Mouse (Mus musculus): ENCODE results near the gene Grk1. TPM values are rescaled to one million over a fixed set of nuclear protein-coding genes. Genes with fewer than 3 reads are reported as not detected.

The Grk1 gene
- polyA plus RNA-seq, 1 experiment from 2014 or later: not detected

DNA sequence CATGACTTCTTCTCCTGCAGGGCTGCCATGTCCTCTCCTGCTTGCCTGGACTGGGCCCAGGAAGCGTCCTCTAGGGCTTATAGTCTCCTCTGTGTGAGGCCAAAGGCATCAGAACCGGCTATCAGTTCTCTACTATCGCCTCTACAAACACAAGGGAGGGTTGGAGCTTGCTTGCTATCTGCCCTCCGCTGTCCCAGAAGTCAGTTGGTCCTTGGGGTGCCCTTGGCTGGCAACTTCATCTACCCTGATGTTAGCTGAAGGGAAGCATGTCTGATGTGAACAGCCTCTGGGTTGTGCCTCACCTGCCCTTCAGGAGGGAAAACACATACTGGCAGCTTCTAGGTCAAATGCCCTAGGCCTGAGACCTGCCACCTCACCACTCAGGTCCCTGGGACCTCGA lies 8.2 kb upstream of the Grk1 start, which contains the start of gene Atp4b:
Gene Atp4b, minus strand, starts transcription at position 101 of the 400 bp plus-strand sequence.
- Histone ChIP-seq H3K4me3 (no peak within 1 kb of the TSS), H3K9ac (no peak within 1 kb of the TSS), H3K4me2 (no peak within 1 kb of the TSS), H3K27ac (no peak within 1 kb of the TSS), H3K9me3 (replicated peaks) (no peaks in the 10 kb centered on the region), H3K36me3 (no peaks in the 10 kb centered on the region), H3K27me3 (replicated peaks) (no peaks in the 10 kb centered on the region), H3K4me1 (no peaks in the 10 kb centered on the region)
- WGBS (ENCODE audit: insufficient replicate concordance): 62% methylated on average over 5 of the region's 5 CpGs
- no peak for ATAC-seq

DNA sequence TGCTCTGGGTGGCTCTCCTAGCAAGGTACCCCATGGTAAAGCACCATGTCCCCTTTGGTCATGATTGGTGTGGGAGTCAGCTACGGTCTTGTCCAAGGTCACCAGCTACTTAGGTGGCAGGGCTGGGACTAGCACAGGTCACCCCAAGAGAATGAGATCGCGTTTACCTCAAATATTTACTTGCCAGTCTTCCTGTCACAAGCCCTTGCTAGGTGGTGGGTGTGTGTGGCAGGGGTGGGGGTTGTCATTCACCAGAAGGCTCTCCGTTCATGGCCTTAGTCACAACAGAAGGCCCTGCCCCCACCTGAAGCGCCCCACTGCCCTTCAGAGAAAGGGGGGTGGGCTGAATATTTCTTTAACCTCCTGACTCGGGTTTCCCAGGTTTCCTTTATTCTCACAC lies 1.4 kb upstream of the Grk1 start:
- H3K36me3 ChIP-seq: no peaks in the 10 kb centered on the region
- no peaks in the 10 kb centered on the region for H3K27me3 ChIP-seq (replicated peaks)
- H3K4me1 ChIP-seq: no peaks in the 10 kb centered on the region
- H3K9me3 ChIP-seq (replicated peaks): no peaks in the 10 kb centered on the region
- ATAC-seq: no peak
- no peak overlapping the region for H3K27ac ChIP-seq
- H3K4me3 ChIP-seq: no peak overlapping the region
- 67% methylated on average over 6 of the region's 6 CpGs for WGBS (ENCODE audit: insufficient replicate concordance)
- no peak overlapping the region for H3K9ac ChIP-seq
- no peak overlapping the region for H3K4me2 ChIP-seq

- no peaks in the 10 kb centered on the region for H3K27me3 ChIP-seq (replicated peaks)
- no peak overlapping the region for H3K9ac ChIP-seq
- H3K36me3 ChIP-seq: no peaks in the 10 kb centered on the region
- H3K4me3 ChIP-seq: no peak overlapping the region
- no peak overlapping the region for H3K27ac ChIP-seq
- no peak for ATAC-seq
- no peaks in the 10 kb centered on the region for H3K4me1 ChIP-seq
- H3K9me3 ChIP-seq (replicated peaks): no peaks in the 10 kb centered on the region
- WGBS (ENCODE audit: insufficient replicate concordance): 75% methylated on average over 5 of the region's 5 CpGs
- no peak overlapping the region for H3K4me2 ChIP-seq
Observed at GRCm38 (mm10) chr8:13406011-13406410, 1.1 kb downstream of the Grk1 start.

DNA sequence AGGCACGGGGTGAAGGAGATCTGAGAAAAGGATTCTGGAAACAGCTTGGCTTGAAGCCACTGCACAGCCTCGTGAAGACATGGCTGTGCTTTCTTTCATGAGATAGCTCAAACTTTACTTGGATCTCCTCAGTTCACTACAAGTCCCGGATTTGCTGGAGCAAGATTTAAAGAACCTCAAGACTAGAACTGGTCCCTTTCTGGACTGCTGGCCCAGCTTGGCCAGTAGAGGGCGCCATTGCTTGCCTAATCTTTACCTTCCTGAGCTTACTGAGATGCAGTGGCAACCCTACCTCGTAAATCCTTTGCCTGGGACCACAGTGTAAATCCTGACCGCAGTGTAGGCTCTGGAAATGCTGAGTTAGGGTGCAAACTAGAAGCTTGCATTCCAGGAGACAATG lies 6.7 kb downstream of the Grk1 start:
- H3K27me3 ChIP-seq (replicated peaks): no peaks in the 10 kb centered on the region

GRCm38 (mm10) chr8:13412891-13413558 lies 8.1 kb downstream of the Grk1 start:
- Histone ChIP-seq H3K4me3 (no peak overlapping the region), H3K4me1 (0 out of 2 replicates have a peak, but pooled peaks cover 5% of the 10 kb centered on the region), H3K4me2 (no peak overlapping the region), H3K27me3 (replicated peaks) (no peaks in the 10 kb centered on the region), H3K9ac (no peak overlapping the region), H3K27ac (no peak overlapping the region), H3K36me3 (no peaks in the 10 kb centered on the region), H3K9me3 (replicated peaks) (no peaks in the 10 kb centered on the region)
- 49% methylated on average over 13 of the region's 13 CpGs for WGBS (ENCODE audit: insufficient replicate concordance)
- ATAC-seq: no peak

More for the DNA sequence above, 6.7 kb downstream of the Grk1 start:
- WGBS (ENCODE audit: insufficient replicate concordance): 25% methylated on average over 6 of the region's 6 CpGs
- H3K4me2 ChIP-seq: no peak overlapping the region
- no peaks in the 10 kb centered on the region for H3K9me3 ChIP-seq (replicated peaks)
- no peak overlapping the region for H3K9ac ChIP-seq
- ATAC-seq: no peak
- no peak overlapping the region for H3K4me3 ChIP-seq
- H3K36me3 ChIP-seq: no peaks in the 10 kb centered on the region
- H3K4me1 ChIP-seq: 0 out of 2 replicates have a peak, but pooled peaks cover 5% of the 10 kb centered on the region
- no peak overlapping the region for H3K27ac ChIP-seq

GRCm38 (mm10) chr8:13413823-13414390 lies 9.0 kb downstream of the Grk1 start:
- H3K4me1 ChIP-seq: 0 out of 2 replicates have a peak, but pooled peaks cover 5% of the 10 kb centered on the region

GRCm38 (mm10) chr8:13415879-13416278 lies 11.0 kb downstream of the Grk1 start:
- H3K27ac ChIP-seq: no peak overlapping the region
- ATAC-seq: no peak
- no peak overlapping the region for H3K9ac ChIP-seq
- no peaks in the 10 kb centered on the region for H3K36me3 ChIP-seq
- WGBS (ENCODE audit: insufficient replicate concordance): 64% methylated on average over 10 of the region's 10 CpGs
- H3K4me2 ChIP-seq: no peak overlapping the region
- no peaks in the 10 kb centered on the region for H3K27me3 ChIP-seq (replicated peaks)
- H3K9me3 ChIP-seq (replicated peaks): no peaks in the 10 kb centered on the region
- no peak overlapping the region for H3K4me3 ChIP-seq
- 0 out of 2 replicates have a peak, but pooled peaks cover 5% of the 10 kb centered on the region for H3K4me1 ChIP-seq

More at GRCm38 (mm10) chr8:13413823-13414390, 9.0 kb downstream of the Grk1 start:
- Histone ChIP-seq H3K9ac (no peak overlapping the region), H3K9me3 (replicated peaks) (no peaks in the 10 kb centered on the region), H3K36me3 (no peaks in the 10 kb centered on the region), H3K27ac (no peak overlapping the region), H3K4me2 (no peak overlapping the region), H3K4me3 (no peak overlapping the region), H3K27me3 (replicated peaks) (no peaks in the 10 kb centered on the region)
- 50% methylated on average over 12 of the region's 12 CpGs for WGBS (ENCODE audit: insufficient replicate concordance)
- ATAC-seq: no peak

DNA sequence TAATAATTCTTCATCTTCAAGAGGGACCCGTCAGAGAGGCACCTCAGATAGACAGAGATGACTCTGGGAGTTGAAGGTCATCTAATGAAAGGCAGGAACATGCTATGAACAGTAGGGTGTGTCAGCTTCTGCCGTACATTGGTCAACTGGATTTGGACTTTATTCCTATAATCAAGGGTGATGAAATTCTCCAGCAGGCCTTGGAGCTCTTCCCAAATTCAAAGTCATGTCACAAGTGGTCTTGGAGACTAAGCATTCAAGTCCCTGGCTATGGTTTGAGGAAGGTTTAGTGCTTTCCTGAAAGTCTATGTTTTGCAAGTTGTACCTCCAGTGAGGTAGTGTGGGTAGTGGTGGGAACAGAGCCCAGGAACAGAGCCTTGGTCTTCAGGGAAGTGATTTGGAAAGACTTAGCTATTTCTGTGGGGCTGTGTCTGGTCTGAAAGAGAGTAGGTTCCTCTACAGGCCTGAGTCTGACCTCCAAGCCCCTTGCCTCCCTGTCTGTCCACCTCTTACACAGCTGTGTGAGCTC lies 14.3 kb downstream of the Grk1 start:
- no peaks in the 10 kb centered on the region for H3K27me3 ChIP-seq (replicated peaks)
- H3K4me3 ChIP-seq: no peak overlapping the region
- 55% methylated on average over 2 of the region's 2 CpGs for WGBS (ENCODE audit: insufficient replicate concordance)
- H3K4me2 ChIP-seq: no peak overlapping the region
- H3K9ac ChIP-seq: no peak overlapping the region
- H3K36me3 ChIP-seq: no peaks in the 10 kb centered on the region
- H3K9me3 ChIP-seq (replicated peaks): no peaks in the 10 kb centered on the region
- no peaks in the 10 kb centered on the region for H3K4me1 ChIP-seq
- no peak overlapping the region for H3K27ac ChIP-seq
- no peak for ATAC-seq

- Histone ChIP-seq H3K9me3 (replicated peaks) (no peaks in the 10 kb centered on the region), H3K9ac (no peak overlapping the region), H3K36me3 (no peaks in the 10 kb centered on the region), H3K27me3 (replicated peaks) (no peaks in the 10 kb centered on the region), H3K4me1 (no peaks in the 10 kb centered on the region), H3K4me2 (no peak overlapping the region), H3K27ac (no peak overlapping the region), H3K4me3 (no peak overlapping the region)
- no peak for ATAC-seq
- 79% methylated on average over 6 of the region's 6 CpGs for WGBS (ENCODE audit: insufficient replicate concordance)
Observed at GRCm38 (mm10) chr8:13420970-13421369, 16.1 kb downstream of the Grk1 start.

GRCm38 (mm10) chr8:13427351-13427750 lies 22.5 kb downstream of the Grk1 start:
- no peak overlapping the region for H3K9ac ChIP-seq
- H3K4me1 ChIP-seq: no peaks in the 10 kb centered on the region
- no peak overlapping the region for H3K4me3 ChIP-seq
- no peak overlapping the region for H3K4me2 ChIP-seq
- H3K27me3 ChIP-seq (replicated peaks): peaks cover 17% of the 10 kb centered on the region; the same call in 1 of the 2 replicates
- no peaks in the 10 kb centered on the region for H3K9me3 ChIP-seq (replicated peaks)
- no peaks in the 10 kb centered on the region for H3K36me3 ChIP-seq
- no peak overlapping the region for H3K27ac ChIP-seq
- 25% methylated on average over 6 of the region's 6 CpGs for WGBS (ENCODE audit: insufficient replicate concordance)
- ATAC-seq: no peak

DNA sequence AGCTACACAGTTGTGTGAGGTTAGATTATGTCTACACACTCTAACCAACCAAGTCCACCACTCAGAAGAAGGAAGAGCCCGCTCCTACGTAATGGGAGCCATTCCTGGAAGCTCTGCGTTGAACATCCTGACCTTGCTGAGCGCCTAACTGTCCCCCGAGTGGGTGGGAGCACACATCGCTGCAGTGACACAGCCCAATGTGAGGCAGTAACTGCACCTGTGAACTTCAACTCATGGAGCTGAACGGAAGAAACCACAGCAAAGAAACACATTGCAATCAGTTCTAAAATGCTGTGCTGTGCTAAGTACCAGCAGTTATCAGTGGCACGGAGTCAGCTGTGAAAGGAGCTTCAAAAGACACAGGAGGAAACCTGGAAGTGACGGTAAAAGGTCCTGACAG lies 23.3 kb downstream of the Grk1 start:
- Histone ChIP-seq H3K27ac (no peak overlapping the region), H3K9ac (no peak overlapping the region), H3K9me3 (replicated peaks) (no peaks in the 10 kb centered on the region), H3K36me3 (no peaks in the 10 kb centered on the region), H3K4me2 (no peak overlapping the region), H3K4me3 (no peak overlapping the region), H3K27me3 (replicated peaks) (peaks cover 18% of the 10 kb centered on the region; the same call in 1 of the 2 replicates), H3K4me1 (no peaks in the 10 kb centered on the region)
- ATAC-seq: no peak
- WGBS (ENCODE audit: insufficient replicate concordance): 61% methylated on average over 9 of the region's 9 CpGs

DNA sequence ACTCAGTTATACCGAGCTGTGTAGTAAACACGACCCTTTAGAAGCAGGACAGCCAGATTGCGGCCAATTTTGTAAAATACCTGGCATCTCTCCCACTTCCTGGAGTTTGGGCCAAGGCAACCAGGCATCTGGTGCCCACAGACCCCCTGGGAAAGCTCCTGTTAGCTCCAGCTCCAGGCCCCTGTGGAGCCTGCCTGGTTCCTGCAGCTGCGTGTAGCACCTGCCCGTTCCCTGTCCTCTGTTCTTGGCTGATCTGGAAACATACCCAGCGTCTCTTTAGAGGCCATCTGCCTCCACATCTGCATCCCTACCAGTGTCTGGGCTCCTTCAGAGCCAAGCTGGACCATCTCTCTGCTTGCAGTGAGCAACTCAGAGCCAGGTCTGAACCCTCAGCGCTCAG lies 25.5 kb downstream of the Grk1 start:
- no peak overlapping the region for H3K9ac ChIP-seq
- H3K4me2 ChIP-seq: no peak overlapping the region
- WGBS (ENCODE audit: insufficient replicate concordance): 69% methylated on average over 7 of the region's 7 CpGs
- no peak overlapping the region for H3K27ac ChIP-seq
- no peaks in the 10 kb centered on the region for H3K36me3 ChIP-seq
- H3K27me3 ChIP-seq (replicated peaks): peaks cover 40% of the 10 kb centered on the region
- H3K9me3 ChIP-seq (replicated peaks): no peaks in the 10 kb centered on the region
- no peaks in the 10 kb centered on the region for H3K4me1 ChIP-seq
- no peak overlapping the region for H3K4me3 ChIP-seq
- no peak for ATAC-seq
